Mouse (Mus musculus): ENCODE data around the gene Gorasp1.

The Gorasp1 gene

DNA sequence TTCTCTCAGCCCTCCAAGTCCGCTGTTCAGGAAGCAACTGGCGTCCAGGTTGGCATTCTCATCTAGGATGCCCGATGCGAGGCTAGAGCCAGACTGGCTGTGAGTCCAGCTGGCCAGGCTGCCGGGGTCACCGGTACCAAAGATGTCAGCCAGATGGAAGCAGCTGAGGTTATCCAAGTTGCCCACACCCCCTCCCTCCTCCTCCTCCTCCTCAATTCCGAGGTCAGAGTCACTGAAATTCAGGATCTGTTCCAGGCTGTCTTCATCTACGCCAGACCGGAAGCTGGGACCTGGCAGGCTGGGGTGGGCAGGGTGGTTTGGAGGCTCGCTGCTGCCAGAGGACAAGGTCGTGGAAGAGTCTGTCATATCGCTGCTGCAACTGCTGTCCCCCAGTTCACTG lies 35.2 kb upstream of the Gorasp1 start:
- no peak for DNase-seq (ENCODE audit: low spot score in 2 of 2)

DNA sequence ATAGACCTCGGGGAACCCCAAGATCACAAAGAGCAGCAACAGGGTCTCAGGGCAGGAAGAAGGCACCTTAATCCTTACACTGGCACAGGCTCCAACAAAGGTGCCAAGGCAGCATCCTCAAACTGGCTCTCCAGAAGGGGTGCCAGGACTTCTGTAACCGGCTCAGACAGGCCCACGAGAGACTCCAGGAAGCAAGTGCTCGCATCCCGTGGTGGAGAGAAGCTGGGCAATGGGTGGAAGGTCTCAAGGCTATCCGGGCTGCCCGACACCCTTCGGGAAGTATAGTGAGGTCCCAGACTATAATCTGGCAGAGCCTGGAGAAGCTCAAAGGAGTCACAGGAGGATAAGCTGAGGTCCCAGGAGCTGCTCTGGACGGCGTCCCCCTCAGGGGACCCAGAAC lies 34.8 kb upstream of the Gorasp1 start:
- DNase-seq (ENCODE audit: low spot score in 2 of 2) = no peak

DNA sequence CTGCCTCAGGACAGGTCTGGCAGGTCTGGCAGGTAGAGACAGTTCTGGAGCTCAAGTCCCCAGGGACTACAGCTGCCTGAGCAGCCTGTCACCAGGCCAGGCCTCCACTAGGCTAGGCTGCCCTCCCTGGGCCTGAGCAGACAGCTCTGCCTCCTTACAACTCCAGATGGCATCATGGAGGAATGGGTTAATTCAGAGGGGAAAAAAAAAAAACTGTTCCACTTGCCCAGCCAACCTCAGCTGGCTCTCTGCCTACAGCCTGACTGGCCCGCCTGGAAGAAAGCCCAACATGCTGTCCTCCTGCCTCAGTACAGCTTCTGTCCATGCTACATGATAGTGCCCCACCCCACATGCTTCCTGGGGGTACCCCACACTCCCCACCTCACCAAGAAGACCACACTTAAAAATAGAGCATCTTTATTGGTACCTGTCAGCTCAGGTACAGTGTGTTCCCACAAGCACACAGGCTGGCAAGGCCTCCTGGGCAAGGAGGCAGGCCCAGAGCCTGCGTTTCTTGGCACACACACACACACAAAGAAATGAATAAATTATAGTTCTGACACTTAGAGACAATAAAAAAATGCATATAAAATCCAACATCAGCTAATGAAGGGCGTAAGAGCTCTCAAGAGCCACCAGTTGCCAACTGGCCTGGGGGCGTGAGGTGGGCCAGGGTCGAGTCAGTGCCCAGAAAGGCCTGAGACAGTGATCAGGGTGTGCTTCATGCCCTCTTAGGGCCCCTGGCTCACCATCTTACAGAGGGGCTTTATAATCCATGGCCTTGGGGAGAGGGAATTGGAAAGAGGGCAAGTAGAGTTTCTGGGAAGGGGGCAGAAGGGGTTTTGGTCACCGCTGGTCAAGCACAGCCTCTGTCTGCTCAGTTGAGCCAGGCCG lies 33.6 kb upstream of the Gorasp1 start:
- peak in 1 of 2 experiments; percentile 53 for DNase-seq (ENCODE audit: low spot score in 2 of 2)

DNA sequence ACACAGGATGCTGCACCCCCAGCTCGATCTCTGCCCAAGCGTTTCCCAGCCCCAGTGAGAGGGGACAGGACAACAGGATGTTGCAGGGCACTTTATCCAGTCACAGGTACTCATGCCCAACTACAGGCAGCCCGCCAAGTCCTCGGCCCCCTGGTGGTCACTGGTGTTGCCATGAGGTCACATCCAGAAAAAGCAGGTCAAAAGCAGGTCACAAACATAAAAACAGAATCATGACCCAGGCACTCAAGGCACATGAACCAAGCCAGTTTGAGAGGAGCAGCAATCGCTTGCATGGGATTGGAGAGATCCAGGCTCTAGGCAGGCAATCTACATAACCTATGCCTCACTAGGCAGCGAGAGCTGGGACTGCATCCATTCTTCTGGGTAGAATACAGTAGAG lies 32.9 kb upstream of the Gorasp1 start:
- no peak for DNase-seq (ENCODE audit: low spot score in 2 of 2)

DNA sequence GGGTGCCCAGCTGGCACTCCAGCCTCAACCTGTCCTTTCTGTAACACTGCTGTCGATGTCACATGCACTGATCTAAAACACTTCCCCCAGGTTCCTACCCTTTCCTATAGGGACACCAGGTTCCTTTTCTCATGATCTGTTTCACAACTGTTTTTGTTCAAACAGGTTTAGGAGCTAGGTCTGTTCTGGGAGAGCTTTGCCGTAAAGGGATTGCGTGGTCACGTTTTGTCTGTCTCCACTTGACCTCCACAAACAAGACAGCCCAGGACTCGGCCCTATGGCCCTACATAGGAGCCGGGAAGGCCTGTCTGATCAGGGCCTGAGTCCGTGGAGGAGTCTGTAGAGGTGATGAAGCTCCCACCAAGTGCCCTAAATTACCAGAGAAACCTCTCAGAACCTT lies 32.4 kb upstream of the Gorasp1 start:
- DNase-seq (ENCODE audit: low spot score in 2 of 2) = no peak

DNA sequence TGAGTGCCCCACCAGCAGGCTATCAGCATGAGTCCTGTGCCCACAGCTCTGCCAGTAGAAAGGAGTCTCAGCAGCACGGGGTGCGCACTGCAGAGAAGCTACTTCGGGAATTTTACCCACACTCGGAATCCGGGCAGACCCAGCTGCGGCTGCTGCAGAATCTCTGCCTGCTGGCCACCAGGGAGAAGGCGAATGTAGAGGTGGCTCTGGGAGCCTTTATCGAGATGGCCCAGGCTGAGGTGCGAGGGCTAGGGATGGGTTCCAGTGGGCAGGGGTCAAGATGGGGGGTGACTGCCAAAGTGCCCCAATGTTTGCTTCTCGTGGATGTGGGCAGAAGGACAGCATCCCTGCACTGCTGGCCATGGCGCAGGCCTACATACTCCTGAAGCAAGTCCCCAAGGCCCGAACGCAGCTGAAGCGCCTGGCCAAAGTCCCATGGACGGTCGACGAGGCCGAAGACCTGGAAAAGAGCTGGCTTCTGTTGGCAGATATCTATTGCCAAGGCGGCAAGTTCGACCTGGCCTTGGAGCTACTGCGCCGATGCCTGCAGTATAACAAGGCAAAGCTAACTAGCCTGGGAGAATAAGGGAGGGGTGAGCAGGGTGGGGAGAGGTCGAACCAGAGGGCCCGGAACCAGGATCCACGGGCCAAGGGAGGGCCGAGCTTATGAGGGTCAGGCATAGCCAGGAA lies 29.0 kb upstream of the Gorasp1 start:
- DNase-seq (ENCODE audit: low spot score in 2 of 2) = no peak

DNA sequence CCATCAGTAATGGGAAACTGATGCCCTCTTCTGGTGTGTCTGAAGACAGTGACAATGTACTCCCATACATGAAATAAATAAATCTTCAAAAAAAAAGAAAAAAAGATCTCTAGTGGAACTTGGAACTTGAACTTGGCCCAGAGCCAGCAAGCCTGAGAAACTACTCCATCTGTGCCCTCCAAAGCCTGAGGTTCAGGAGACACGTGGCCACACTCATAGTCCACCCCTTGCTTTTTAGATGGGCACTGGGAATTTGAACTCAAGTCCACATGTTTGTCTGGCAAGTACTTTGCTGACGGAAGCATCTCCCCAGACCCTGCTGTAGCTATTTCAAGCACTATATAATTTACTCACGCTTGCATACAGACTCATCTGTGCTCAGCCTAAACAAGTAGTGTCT lies 27.8 kb upstream of the Gorasp1 start:
- no peak for DNase-seq (ENCODE audit: low spot score in 2 of 2)

DNA sequence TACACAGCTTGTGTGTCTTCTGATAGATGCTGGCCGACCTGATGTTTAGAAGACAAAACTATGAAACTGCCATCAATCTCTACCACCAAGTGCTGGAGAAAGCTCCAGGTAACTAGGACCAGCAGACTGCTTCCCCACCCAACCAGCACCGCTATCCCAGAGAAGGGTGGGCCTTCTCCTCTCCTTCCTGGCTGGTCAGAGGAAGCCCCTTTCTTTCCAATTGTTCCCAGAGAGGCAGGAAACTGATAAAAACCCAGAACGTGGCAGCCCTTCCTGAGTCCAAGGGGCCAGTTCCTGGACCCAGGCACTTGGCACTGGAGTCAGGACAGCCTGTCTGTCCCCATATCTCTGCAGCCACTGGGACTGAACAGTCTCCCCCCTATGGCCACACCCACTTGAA lies 26.8 kb upstream of the Gorasp1 start:
- no peak for DNase-seq (ENCODE audit: low spot score in 2 of 2)

DNA sequence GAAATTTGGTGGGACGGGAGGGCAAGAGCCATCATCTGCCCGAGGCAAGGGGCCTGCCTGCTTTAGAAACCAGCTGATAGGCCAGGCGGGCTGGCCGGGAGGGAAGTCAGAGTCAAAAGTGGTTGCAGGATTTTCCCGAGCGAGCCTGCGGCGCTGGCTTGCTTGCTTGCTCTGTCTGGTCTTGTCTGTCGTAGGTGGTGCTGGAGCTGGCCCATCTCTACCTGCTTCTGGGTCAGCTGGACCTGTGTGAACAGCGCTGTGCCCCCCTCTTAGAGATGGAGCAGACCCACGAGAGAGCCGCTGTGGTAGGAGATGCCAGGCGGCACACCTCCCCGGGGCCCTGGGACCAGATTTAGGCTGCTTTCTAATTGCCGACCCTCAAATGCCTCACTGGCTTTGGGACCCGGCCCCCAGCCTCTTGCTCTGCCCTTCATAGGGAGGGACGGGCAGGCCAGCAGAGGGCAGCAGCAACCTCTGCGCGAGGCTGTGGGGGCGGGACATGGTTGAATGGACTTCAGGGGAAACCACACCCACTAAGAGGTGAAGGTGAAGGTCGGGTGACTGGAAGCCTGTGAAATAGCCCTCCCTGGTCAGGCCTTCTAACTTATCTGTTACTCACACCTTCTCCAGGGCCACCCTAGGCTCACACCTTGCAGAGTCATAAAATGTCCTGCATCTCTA lies 25.8 kb upstream of the Gorasp1 start:
- DNase-seq (ENCODE audit: low spot score in 2 of 2) = no peak

DNA sequence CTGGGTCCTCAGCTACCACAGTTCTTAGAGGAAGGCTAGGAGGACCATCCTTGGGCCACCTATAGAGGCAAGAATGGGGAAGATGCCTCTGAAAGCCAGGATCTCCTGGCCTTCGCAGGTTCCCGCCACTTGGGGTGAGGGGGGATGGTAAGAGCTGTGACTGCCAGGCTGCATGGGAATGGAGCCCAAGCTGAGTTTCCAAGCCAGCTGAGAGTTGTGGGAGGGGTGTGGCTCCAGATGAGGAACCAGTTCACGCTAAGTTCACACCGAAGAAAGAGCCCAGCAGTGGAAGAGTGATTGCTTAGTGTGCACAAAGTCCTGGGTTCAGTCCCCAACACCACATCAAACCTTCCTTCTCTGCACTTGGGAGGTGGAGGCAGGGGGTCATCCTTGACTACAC lies 24.9 kb upstream of the Gorasp1 start:
- DNase-seq (ENCODE audit: low spot score in 2 of 2) = no peak

DNA sequence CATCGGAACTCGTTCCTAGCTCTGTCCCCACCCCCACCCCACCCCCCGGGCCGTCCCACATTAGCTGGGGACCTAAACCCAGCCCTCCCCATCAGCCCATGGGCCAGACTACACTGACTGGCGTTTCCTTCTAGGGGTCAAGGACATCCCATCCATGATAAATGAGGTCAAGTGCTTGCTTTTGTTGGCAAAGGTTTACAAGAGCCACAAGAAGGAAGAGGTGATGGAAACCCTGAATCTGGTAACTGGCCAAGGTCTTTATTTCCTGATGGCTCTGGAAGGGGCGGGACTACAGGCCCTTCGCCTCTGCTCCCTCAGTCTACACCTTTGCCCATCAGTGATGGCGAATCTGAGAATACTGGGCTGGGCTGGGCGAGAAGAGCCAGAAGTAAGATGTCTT lies 21.5 kb upstream of the Gorasp1 start:
- DNase-seq (ENCODE audit: low spot score in 2 of 2) = no peak

DNA sequence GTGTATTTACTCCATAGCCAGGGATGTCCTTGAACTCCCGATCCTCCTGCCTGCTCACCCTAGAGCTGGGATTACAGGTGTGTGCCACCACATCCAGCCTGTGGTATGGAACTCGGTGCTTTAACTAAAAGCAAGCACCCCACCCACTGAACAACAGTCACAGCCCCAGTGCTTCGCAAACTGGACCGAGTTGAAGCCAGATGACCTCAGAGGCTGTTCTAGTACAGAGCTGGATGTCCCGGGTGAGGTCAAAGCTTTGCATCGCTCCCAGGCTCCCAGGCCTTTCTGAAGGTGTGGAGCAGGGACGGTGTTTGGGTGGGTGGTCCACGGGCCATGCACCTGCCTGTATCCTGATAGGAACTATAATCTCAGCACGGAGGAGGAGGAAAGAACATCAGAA lies 14.0 kb upstream of the Gorasp1 start:
- no peak for DNase-seq (ENCODE audit: low spot score in 2 of 2)

DNA sequence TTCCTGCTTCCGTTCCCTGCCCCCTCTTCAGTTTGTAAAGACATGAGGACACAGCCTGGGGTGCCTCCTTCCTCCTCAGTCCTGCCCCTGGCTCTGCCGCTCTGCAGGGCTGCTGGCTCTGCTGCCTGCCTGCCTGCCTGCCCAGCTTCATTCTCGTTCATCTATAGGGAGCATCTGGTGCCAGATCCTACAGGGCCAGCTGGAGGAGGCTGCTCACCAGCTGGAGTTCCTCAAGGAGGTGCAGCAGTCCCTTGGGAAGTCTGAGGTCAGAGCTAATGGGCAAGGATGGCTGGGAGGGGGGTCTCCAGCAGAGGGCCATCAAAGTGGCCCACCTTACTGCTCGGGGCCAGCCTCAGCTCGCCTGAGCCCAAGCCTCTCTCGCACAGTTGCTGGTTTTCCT lies 13.1 kb upstream of the Gorasp1 start:
- no peak for DNase-seq (ENCODE audit: low spot score in 2 of 2)

DNA sequence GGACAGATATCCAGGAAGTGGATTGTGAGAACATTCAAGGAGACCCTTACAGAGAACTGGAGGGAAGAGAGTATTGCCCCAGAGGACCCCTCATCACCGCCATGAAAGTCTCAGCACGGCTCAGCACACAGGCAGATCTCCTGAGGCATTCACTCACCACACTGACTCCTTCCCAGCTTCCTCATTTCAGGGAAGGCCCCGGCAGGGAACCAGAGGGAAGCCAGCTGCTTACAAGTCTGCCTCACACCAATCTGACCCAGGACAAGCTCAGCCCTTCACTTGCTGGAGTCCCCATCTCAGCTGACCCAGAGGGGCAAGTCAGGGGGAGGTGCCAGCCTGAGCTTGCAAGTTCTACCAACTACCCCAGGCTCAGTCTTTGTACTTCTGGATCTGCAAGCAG lies 11.4 kb upstream of the Gorasp1 start:
- no peak for DNase-seq (ENCODE audit: low spot score in 2 of 2)

DNA sequence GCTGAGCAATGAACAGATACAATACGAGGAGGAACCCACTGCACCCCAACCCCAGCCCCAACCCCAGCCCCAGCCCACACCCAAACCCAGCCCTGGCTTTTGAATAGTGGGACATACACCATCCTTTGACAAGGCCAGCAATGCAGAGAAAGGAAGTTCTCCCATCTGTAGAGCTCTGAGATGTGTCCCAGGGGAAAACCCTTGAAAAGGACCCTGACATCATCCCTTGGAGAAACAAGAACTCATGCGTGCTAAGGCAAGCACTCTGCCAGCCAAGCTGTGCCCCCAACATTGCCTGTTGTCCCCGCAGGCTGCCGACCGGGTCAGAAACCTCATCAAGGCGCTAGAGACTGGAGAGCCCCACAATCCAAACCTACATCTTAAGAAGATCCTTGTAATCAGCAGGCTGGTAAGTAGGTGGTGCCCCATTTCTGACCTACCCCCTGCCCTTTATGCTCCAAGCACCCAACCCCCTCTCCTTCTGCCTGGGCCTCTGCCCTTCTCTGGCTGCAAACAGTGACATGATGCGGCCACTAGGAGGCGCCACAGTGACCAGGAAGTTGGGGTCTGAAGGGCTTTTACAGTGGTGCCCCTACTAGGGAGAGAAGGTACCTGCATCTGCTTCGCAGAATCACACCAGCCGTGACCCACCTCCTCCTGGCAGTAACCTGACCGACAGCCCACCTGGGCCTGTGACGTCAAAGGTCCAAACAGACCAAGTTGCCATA lies 8.0 kb upstream of the Gorasp1 start:
- no peak for DNase-seq (ENCODE audit: low spot score in 2 of 2)

DNA sequence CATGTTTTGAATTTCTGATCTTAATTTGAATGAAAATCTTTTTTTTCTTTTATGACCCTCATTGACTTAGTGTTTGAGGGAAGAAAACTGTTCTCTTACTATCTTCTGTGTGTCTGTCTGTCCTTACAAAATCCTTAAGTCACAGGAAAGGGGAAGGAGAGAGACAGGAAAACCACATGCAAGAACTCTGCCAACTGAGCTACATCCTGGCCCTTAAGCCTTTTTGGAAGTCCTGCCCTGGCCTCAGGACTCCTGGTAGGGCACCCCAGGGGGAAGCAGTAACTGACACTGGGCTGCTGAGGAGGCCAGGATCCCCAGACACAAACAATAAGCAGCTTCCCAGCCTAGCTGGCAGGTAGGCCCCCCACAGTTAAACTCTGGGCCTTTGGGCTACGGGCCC lies 6.0 kb upstream of the Gorasp1 start:
- no peak for DNase-seq (ENCODE audit: low spot score in 2 of 2)

DNA sequence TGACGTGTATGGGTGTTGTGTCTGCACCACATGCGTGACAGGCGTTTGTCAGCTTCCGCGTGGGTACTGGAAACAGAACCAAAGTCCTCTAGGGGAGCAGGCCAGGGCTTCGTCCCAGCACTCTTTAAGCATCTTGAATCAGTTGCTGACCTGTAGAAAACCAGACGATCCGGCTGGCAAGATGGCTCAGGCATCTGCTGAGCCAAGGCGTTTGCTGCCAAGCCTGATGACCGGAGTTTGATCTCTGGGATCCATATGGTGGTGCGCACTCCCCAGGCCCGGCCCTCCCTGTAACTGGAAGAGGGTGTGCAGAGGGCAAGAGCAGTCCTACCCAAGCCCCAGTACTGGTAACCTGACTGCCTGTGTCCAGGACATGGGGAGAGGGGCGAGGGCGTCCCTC lies 4.5 kb upstream of the Gorasp1 start:
- no peak for DNase-seq (ENCODE audit: low spot score in 2 of 2)

DNA sequence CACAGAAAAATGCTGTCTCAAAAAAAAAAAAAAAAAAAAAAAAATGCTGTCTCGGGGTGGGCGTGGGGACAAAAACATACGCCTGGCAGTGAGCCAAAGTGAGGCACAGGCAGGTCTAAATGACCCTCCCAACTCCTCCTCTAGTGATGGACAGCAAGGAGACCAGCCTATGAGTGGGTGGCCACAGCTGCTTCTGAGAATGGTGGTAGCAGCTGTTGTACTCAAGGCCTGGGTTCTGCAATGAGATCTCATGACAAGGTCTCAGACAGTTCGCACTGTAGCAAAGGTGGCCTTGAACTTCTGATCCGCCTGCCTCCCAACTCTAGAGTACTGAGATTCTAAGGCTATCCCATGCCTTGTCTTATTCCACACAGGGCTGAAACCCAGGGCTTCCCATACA lies 4.0 kb upstream of the Gorasp1 start:
- DNase-seq (ENCODE audit: low spot score in 2 of 2) = no peak

DNA sequence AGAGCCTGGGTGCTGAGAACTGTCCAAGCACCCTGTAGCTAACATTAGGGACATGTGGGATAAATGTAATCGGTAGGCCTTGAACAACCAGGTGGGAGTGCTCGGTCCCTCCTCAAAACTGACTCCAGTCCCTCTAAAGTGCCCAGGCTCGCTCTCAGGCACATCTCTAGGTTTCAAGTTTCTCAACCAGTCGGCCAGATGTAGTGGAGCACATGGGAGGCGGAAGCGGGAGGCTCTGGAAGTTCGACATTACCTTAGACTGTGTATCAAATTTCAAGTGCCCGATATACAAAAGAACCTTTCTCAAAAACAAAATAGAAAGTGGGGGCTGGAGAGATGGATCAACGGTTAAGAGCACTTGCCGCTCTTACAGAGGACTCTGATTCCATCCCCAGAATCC lies 2.3 kb upstream of the Gorasp1 start:
- DNase-seq (ENCODE audit: low spot score in 2 of 2) = no peak

DNA sequence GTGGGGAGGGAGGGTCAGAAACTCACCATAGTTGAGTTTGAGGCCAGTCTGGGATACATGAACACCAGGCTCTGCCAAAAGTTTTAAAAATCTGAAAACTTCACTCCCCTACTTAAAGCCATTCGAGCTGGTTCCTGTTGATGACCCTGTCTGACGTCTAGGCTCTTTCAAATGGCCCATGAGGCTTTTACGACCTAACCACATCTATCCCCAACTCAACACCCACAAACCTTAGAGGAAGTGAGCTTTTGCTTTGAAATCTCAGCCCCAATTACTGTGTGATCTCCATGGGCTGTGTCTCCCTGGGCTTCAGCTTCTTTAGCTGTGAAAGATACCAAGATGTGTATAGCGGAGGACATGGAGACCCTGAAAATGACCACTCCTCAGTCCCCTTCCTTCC lies 1.1 kb upstream of the Gorasp1 start:
- DNase-seq (ENCODE audit: low spot score in 2 of 2) = no peak

DNA sequence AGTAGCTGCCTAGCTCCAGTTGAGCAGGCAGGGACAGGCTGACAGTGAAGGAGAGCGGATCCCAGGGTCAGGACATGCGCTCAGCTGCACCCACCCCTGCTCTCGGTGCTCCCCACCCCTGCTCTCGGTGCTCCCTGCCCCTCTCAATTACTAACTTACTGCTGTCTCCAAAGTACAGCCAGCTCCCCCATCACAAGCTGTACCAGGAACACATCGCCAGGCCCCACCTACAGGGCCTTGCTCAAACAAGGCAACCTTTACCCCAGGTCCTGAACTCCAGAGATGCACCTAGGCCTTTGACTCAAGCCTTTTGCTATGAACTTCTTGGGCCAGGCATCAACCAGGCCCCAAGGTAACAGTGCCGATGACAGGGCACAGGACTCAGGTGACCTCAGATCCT lies 3.7 kb downstream of the Gorasp1 start:
- no peak for DNase-seq (ENCODE audit: low spot score in 2 of 2)

DNA sequence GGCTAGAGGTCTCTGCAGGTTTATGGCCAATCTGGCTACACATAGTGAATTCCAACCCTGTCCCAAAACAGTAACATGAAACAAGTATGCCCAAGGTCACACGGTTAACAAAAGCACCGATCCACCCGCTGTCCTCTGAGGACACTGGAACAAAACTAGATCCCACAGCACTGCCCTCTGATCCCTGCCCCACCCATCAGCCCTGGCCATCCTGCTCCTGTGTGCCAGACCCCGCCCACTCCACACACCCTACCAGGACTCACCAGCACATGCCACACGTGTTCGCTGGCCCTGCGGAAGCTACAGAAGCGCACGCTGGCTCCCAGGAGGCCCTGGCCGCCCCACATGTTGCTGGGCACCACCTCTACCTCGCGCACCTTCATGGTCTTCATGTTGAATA lies 5.0 kb downstream of the Gorasp1 start:
- DNase-seq (ENCODE audit: low spot score in 2 of 2) = no peak

All from left cerebral cortex, adult 9 months (tissue).